Mouse (Mus musculus) kidney, postnatal 36 days (tissue): ENCODE results near the gene Pcdh17.

Experiments used
- DNase-seq, 2 experiments: peaks; one replicate each; pipeline ENCODE4 v3.0.0; 2021 to 2022; ENCODE audit warnings: mixed read lengths in 2 of 2

Gene Pcdh17

GRCm38 (mm10) chr14:84480546-84480945 is 37.2 kb downstream of the Pcdh17 start:
- no peak for DNase-seq

- no peak for DNase-seq
Measured at GRCm38 (mm10) chr14:84484350-84484749, 41.0 kb downstream of the Pcdh17 start.

- DNase-seq: no peak
Measured at GRCm38 (mm10) chr14:84511010-84511409, 67.6 kb downstream of the Pcdh17 start.

GRCm38 (mm10) chr14:84532397-84532796 is 89.0 kb downstream of the Pcdh17 start:
- no peak for DNase-seq

- DNase-seq: no peak
Measured at GRCm38 (mm10) chr14:84535264-84535663, 91.9 kb downstream of the Pcdh17 start.

- no peak for DNase-seq
Measured at GRCm38 (mm10) chr14:84541838-84542237, 98.5 kb downstream of the Pcdh17 start.

GRCm38 (mm10) chr14:84545968-84546367 is 102.6 kb downstream of the Pcdh17 start:
- no peak for DNase-seq

- DNase-seq: no peak
Measured at GRCm38 (mm10) chr14:84547513-84548194, 104.3 kb downstream of the Pcdh17 start.

GRCm38 (mm10) chr14:84551546-84551945 is 108.2 kb downstream of the Pcdh17 start:
- no peak for DNase-seq

- no peak for DNase-seq
Measured at GRCm38 (mm10) chr14:84571071-84571470, 127.7 kb downstream of the Pcdh17 start.
